ENCODE assay signal across 9 mouse cellular contexts in the genomic region with DNA sequence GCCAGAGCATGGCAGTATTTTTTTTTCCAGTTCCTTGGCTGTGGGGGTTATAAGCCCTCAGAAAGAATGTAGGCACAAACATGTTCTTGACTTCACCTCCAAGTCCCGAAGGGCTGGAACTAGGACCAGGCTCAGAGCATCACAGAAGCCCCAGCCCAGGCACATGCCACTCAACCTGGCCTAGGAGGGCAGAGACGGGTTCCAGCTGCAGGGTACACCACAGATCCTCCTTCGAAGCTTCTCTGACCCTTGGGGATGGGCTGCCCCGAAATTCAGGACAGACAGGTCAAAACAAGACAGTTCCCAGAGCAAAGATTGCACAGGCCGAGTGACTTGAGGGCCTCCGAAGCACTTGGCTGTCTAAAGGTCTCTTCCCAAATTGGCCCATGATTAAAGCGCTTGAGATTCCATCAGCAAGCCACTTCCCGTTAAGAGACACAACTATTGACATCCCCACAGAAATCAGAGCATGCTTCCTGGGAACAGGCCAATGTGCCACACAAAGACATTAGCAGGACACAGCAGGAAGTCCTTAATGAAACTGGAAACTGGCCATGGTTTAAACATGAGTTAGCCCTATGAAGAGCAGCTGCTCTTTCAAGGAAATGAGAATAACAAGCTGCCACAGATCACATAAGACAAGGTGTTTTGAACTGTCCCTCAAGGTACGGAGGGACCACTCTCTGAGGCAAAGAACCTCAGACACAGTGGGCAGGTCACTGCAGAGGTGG.
DNase-seq lines count a peak whose midpoint lies in the region; ATAC-seq lines count a peak whose summit lies in the region.
"Had no signal": no experiment of that assay in that cellular context is flagged by ENCODE, and none has a peak within 500 bp of the region (broad histone marks: within the 10 kb centered on the region; RNA-seq: fewer than 3 reads in every experiment).

No protein-coding gene starts in this region.

- 0 out of 2 replicates have a peak overlapping the region, but pooled peaks have one; percentile 20 for H3K27ac ChIP-seq in midbrain, embryonic 12.5 days (replicated peaks)
- no peak overlapping the region for H3K27ac ChIP-seq in midbrain, embryonic 11.5 days (ENCODE audit: low read depth, low read length)
- no peak overlapping the region for H3K27ac ChIP-seq in forebrain, embryonic 16.5 days (ENCODE audit: low read length)
- no peak overlapping the region for H3K27ac ChIP-seq in stomach, embryonic 16.5 days (ENCODE audit: low read length)
- H3K27ac ChIP-seq: embryonic facial prominence, embryonic 13.5 days had no signal

- H3K36me3 ChIP-seq in midbrain, embryonic 12.5 days, result no peaks in the 10 kb centered on the region
- H3K36me3 ChIP-seq in midbrain, embryonic 11.5 days (ENCODE audit: control insufficient read depth, insufficient read depth, low read length), result no peaks in the 10 kb centered on the region
- no peaks in the 10 kb centered on the region for H3K36me3 ChIP-seq in forebrain, embryonic 16.5 days (ENCODE audit: control insufficient read depth, insufficient read depth)
- no peaks in the 10 kb centered on the region for H3K36me3 ChIP-seq in stomach, embryonic 16.5 days (ENCODE audit: control insufficient read depth, insufficient read depth, low read length)
- H3K36me3 ChIP-seq: embryonic facial prominence, embryonic 13.5 days had no signal

- no peak overlapping the region for H3K4me2 ChIP-seq in midbrain, embryonic 12.5 days (replicated peaks)
- no peak overlapping the region for H3K4me2 ChIP-seq in midbrain, embryonic 11.5 days
- H3K4me2 ChIP-seq in forebrain, embryonic 16.5 days (ENCODE audit: low read length), result no peak overlapping the region
- no peak overlapping the region for H3K4me2 ChIP-seq in stomach, embryonic 16.5 days (ENCODE audit: low read depth, low read length)
- H3K4me2 ChIP-seq: embryonic facial prominence, embryonic 13.5 days had no signal

- no peak for DNase-seq in midbrain, embryonic 11.5 days (ENCODE audit: low spot score, missing footprints)
- peak; percentile 35 to 41 for DNase-seq in kidney, postnatal 36 days
- DNase-seq in layer of hippocampus, adult 11-12 months (ENCODE audit: low spot score), result no peak
- no peak for DNase-seq in spleen, postnatal 10 days (ENCODE audit: low spot score in 2 of 2)
- DNase-seq in frontal cortex, postnatal 14 days (ENCODE audit: low spot score in 2 of 2), result no peak

- H3K27me3 ChIP-seq in midbrain, embryonic 12.5 days, result no peaks in the 10 kb centered on the region
- no peaks in the 10 kb centered on the region for H3K27me3 ChIP-seq in midbrain, embryonic 11.5 days (ENCODE audit: control insufficient read depth, insufficient read depth, low read length)
- H3K27me3 ChIP-seq in forebrain, embryonic 16.5 days (replicated peaks; ENCODE audit: control insufficient read depth, insufficient read depth, low read length), result no peaks in the 10 kb centered on the region
- H3K27me3 ChIP-seq in stomach, embryonic 16.5 days (ENCODE audit: control insufficient read depth, insufficient read depth, low read length), result no peaks in the 10 kb centered on the region
- H3K27me3 ChIP-seq: embryonic facial prominence, embryonic 13.5 days had no signal

- H3K4me1 ChIP-seq in midbrain, embryonic 12.5 days, result peaks cover 18% of the 10 kb centered on the region
- H3K4me1 ChIP-seq in midbrain, embryonic 11.5 days (ENCODE audit: control insufficient read depth, insufficient read depth, low read length), result no peaks in the 10 kb centered on the region; the same call in 1 of the 2 replicates
- H3K4me1 ChIP-seq in forebrain, embryonic 16.5 days (replicated peaks; ENCODE audit: control insufficient read depth, insufficient read depth, low read length), result peaks cover 17% of the 10 kb centered on the region
- peaks cover 7% of the 10 kb centered on the region for H3K4me1 ChIP-seq in stomach, embryonic 16.5 days (ENCODE audit: control insufficient read depth, insufficient read depth, low read length)

- 69% methylated on average over 9 of the region's 9 CpGs for WGBS in midbrain, embryonic 12.5 days
- 76% methylated on average over 9 of the region's 9 CpGs for WGBS in midbrain, embryonic 11.5 days
- WGBS in forebrain, embryonic 16.5 days, result 37% methylated on average over 9 of the region's 9 CpGs
- 51% methylated on average over 9 of the region's 9 CpGs for WGBS in stomach, embryonic 16.5 days

- no peak overlapping the region for H3K4me3 ChIP-seq in midbrain, embryonic 12.5 days
- no peak overlapping the region for H3K4me3 ChIP-seq in midbrain, embryonic 11.5 days (ENCODE audit: low read depth, low read length)
- no peak overlapping the region for H3K4me3 ChIP-seq in forebrain, embryonic 16.5 days (replicated peaks; ENCODE audit: low read length)
- H3K4me3 ChIP-seq in stomach, embryonic 16.5 days (replicated peaks; ENCODE audit: low read length), result no peak overlapping the region
- H3K4me3 ChIP-seq: embryonic facial prominence, embryonic 13.5 days had no signal

- ATAC-seq in midbrain, embryonic 12.5 days (ENCODE audit: low FRiP score, low read depth), result peak; percentile 56; the same call in 1 of the 2 replicates
- ATAC-seq in midbrain, embryonic 11.5 days (ENCODE audit: low FRiP score), result no peak
- peak; percentile 38; the same call in 1 of the 2 replicates for ATAC-seq in forebrain, embryonic 16.5 days
- ATAC-seq in stomach, embryonic 16.5 days (ENCODE audit: insufficient read depth, low FRiP score), result peak; percentile 34

- H3K9me3 ChIP-seq in midbrain, embryonic 12.5 days, result no peaks in the 10 kb centered on the region
- H3K9me3 ChIP-seq in midbrain, embryonic 11.5 days (ENCODE audit: control insufficient read depth, low read length), result no peaks in the 10 kb centered on the region
- H3K9me3 ChIP-seq in forebrain, embryonic 16.5 days (ENCODE audit: control insufficient read depth, low read length), result no peaks in the 10 kb centered on the region
- no peaks in the 10 kb centered on the region for H3K9me3 ChIP-seq in stomach, embryonic 16.5 days (replicated peaks; ENCODE audit: control insufficient read depth, low read length)
- H3K9me3 ChIP-seq: embryonic facial prominence, embryonic 13.5 days had no signal

- H3K9ac ChIP-seq in midbrain, embryonic 12.5 days (replicated peaks), result no peak overlapping the region
- no peak overlapping the region for H3K9ac ChIP-seq in midbrain, embryonic 11.5 days (ENCODE audit: low read length)
- no peak overlapping the region for H3K9ac ChIP-seq in forebrain, embryonic 16.5 days (replicated peaks; ENCODE audit: low read depth, low read length)
- H3K9ac ChIP-seq in stomach, embryonic 16.5 days (ENCODE audit: low read length), result no peak overlapping the region
- H3K9ac ChIP-seq: embryonic facial prominence, embryonic 13.5 days had no signal

Comparison
In these comparisons a context has a peak if more than half of its experiments do, and no peak if none do; other contexts are left out.
1. DNase-seq: peak in kidney, postnatal 36 days (2 of 2); none in midbrain, embryonic 11.5 days (single experiment), layer of hippocampus, adult 11-12 months (single experiment), spleen, postnatal 10 days (0 of 2) and frontal cortex, postnatal 14 days (0 of 2).